Mouse (Mus musculus): ENCODE measurements around the gene Sgcg. TPM values are rescaled to one million over a fixed set of nuclear protein-coding genes. Genes with fewer than 3 reads are reported as not detected.

Gene Sgcg
- polyA plus RNA-seq (2014; fragmentation: Illumina TruSeq; extraction: RNeasy Lipid Tissue Mini Kit (QIAGEN cat#74804); ENCODE audit: insufficient read depth, low read depth, low replicate concordance), result 4.8 TPM

GRCm38 (mm10) chr14:61258352-61258751, at the start of gene Sgcg:
TSS of gene Sgcg (minus strand) at chr14:61258490.

Other genes starting within 250 kb of the Sgcg start
- 17.8 TPM for gene Tnfrsf19, start 212.0 kb downstream of the Sgcg start, polyA plus RNA-seq (2014; fragmentation: Illumina TruSeq; extraction: RNeasy Lipid Tissue Mini Kit (QIAGEN cat#74804); ENCODE audit: insufficient read depth, low read depth, low replicate concordance)
- gene Sacs, start 120.0 kb downstream of the Sgcg start, polyA plus RNA-seq (2014; fragmentation: Illumina TruSeq; extraction: RNeasy Lipid Tissue Mini Kit (QIAGEN cat#74804); ENCODE audit: insufficient read depth, low read depth, low replicate concordance), result 0.46 TPM
- 8.6 TPM for gene Arl11, start 51.3 kb upstream of the Sgcg start, polyA plus RNA-seq (2014; fragmentation: Illumina TruSeq; extraction: RNeasy Lipid Tissue Mini Kit (QIAGEN cat#74804); ENCODE audit: insufficient read depth, low read depth, low replicate concordance)
- 3.0 TPM for gene Ebpl, start 101.9 kb upstream of the Sgcg start, polyA plus RNA-seq (2014; fragmentation: Illumina TruSeq; extraction: RNeasy Lipid Tissue Mini Kit (QIAGEN cat#74804); ENCODE audit: insufficient read depth, low read depth, low replicate concordance)
- 11.0 TPM for gene Kpna3, start 181.4 kb upstream of the Sgcg start, polyA plus RNA-seq (2014; fragmentation: Illumina TruSeq; extraction: RNeasy Lipid Tissue Mini Kit (QIAGEN cat#74804); ENCODE audit: insufficient read depth, low read depth, low replicate concordance)

All from lung, adult 10 weeks (tissue).